Mouse (Mus musculus) adrenal gland, adult 8-10 months (tissue): ENCODE data around the gene Casp12. TPM values are rescaled to one million over a fixed set of nuclear protein-coding genes. Genes with fewer than 3 reads are reported as not detected.

Experiments used
- total RNA-seq, 4 experiments: library from RNA; stranded (reverse); gene quantifications; 2 replicates each; pipeline ENCODE4 v1.2.4; 2022

Gene Casp12
- total RNA-seq, 4 experiments from 2014 or later: 55.2 to 61.0 (median 59.5) TPM

Other genes with a start within 250 kb of the Casp12 start
- gene Casp1, start 46.9 kb upstream of the Casp12 start, total RNA-seq: 1 to 10 TPM; 3.9 to 7.0 (median 4.6) TPM
- 1 to 10 TPM; 4.6 to 8.6 (median 5.0) TPM for gene Casp4, start 36.6 kb upstream of the Casp12 start, total RNA-seq